Mouse (Mus musculus) heart, postnatal 36 days (tissue): ENCODE measurements around the gene Selenom. TPM values are rescaled to one million over a fixed set of nuclear protein-coding genes. Genes with fewer than 3 reads are reported as not detected.

Experiments
- DNase-seq, 2 experiments: peaks; one replicate each; pipeline ENCODE4 v3.0.0; 2021 to 2022
- intact Hi-C: fragments of 180-260 bp; cut with DNase I; formaldehyde crosslinking; loops from one replicate; pipeline ENCODE4 v1.15.1; 2025
- total RNA-seq, 2 experiments: library from RNA; stranded (reverse); gene quantifications; 2 replicates each; pipeline ENCODE4 v1.2.3; 2021

The Selenom gene
- 10 to 100 TPM; 37.6 to 43.8 TPM for total RNA-seq

DNA sequence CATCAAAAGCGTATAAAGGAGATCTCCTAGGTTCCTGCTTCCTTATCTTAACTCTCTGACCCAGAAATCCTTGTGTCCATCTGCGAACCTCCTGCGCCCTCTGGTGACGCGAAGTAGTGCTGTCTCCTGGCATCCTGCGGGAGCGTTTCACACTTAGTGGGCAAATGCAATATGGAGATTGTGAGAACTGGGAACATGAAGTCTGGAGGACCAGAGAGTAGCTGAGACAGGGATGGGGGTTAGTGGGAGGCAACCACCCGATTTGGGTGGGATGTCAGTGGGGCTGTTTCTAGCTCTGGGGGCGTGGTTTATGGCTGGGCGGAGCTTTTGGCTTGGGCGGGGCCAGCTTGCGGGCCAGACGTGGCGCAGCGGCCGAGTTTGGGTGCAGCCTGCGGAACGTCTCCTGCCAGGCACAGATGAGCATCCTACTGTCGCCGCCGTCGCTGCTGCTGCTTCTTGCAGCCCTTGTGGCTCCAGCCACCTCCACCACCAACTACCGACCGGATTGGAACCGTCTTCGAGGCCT, at the start of gene Selenom:
Gene Selenom (plus strand): TSS at position 156 of the 526 bp plus-strand sequence.
- peak; percentile 95 to 96 for DNase-seq
- intact Hi-C loops: loop anchor here (1.0 to 5.0 kb wide), 5 partner anchors 20 to 167 kb away; no protein-coding TSS in a partner anchor

DNA sequence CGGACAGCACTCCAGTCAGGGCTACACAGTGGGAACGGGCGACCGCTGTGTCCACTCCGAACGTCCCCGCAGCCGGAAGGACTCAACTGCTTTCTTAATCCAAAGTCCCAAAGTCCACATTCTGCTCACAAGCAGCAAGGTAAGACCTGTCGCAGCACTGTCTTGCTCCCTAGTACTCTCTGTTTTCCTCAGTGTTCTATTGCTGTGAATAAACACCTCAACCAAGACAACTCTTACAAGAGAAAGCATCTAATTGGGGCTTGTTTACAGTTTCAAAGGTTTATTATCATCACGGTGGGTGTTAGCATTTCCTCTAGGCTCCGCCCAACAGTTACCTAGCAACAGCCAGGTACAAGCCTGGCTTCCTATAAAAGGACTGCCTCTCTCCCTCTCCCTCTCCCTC, 43.0 kb upstream of the Selenom start:
- no peak for DNase-seq
- intact Hi-C loops: no loop called here

DNA sequence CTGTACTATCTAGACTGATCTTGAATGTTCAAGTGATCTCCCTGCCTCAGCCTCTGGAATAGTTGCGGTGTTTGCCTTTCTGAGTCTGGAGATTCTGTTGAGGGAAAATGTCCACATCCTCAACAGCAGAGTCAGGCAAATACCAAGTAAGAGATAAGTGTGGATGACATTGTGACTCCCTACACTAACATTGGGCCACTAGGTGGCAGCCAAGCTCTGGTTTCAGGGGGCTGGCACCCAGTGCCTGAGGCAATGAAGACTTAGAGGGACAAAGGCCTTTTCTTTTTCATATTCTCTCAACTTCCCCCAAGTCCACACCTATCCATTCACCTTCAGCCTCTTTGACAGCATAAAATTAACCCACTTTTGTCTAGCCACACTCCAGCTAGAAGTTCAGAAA, 42.0 kb upstream of the Selenom start:
- intact Hi-C loops: loop anchor here (1.0 to 2.0 kb wide), 4 partner anchors 42 to 314 kb away; partner anchors contain the start of gene Selenom
- DNase-seq: peak; percentile 86 to 91

DNA sequence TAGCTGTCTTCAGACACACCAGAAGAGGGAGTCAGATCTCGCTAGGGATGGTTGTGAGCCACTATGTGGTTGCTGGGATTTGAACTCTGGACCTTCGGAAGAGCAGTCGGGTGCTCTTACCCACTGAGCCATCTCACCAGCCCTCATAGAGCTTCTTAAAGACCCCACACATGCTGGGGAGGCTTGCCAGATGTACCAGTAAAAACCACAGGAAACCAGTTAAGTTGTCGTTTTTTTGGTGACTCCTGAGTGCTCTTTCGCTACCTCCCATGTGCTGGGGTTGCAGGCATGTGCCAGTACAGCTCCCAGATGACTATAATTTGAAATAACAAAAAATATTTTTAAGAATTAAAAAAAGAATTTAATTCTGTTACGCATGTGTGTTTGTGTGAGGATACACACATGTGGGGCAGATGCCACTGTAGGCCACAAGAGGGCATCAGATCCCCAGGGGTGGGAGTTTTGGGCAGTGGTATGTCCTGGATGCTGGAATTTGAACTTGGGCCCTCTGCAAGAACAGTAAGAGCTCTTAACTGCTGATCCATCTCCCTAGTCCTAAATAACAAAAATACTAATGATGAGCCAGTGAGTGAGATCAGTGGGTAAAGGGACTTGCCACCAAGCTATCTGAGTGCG, 39.9 kb upstream of the Selenom start:
- peak in 1 of 2 experiments; percentile 29 for DNase-seq
- intact Hi-C loops: no loop called here

DNA sequence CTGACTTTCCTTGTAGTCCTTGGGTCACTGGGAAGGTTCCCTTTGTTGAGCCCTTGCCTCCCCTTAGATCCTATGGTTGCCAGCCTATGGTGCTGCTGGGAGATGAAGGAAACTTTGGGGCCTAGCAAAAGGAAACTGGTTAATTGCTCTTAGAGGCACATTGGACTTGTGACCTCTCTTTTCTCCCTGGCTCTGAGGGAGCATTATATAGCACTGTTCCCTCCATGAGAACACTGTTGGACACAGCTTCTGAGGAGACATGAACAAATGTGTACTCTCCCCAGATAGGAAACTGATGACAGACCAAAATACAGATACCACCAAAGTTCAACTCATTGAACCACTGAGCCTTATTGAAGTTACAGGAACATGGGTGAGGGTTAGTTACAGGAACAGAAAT, 39.0 kb upstream of the Selenom start:
- intact Hi-C loops: no loop called here

DNA sequence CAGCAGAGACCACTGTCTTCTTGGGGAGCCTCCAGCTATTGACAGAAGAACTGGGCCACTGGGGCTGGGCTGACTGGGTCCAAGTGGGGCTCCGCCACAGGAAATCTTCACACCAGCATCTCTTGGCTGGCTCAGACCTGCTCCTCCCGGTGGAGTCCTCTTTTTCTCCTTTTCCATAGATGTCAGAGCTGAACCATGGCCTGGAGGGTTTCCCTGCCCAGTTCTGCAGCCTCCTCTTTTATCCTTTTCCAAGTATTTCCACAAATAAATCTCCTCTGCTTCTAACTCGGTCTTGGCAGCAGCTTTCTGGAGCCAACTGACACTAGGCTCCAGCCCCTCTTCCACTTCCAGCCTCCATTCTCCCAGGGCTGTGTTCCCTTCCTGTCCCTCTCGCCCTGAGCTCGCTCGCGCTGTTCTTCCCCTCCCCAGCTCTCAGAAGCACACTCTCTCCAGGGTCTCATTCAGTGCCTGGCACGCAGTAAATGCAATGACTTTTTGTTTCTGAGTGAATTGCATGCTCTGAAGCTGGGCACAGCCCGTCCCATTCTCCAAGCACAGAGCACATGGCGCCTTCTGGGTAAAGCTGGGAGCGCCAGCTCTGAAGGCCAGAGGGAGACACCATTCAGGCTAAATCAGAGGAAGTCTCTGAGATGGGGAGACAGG, 30.4 kb upstream of the Selenom start:
- no peak for DNase-seq
- intact Hi-C loops: no loop called here

More for the DNA sequence above, 39.0 kb upstream of the Selenom start:
- no peak for DNase-seq

DNA sequence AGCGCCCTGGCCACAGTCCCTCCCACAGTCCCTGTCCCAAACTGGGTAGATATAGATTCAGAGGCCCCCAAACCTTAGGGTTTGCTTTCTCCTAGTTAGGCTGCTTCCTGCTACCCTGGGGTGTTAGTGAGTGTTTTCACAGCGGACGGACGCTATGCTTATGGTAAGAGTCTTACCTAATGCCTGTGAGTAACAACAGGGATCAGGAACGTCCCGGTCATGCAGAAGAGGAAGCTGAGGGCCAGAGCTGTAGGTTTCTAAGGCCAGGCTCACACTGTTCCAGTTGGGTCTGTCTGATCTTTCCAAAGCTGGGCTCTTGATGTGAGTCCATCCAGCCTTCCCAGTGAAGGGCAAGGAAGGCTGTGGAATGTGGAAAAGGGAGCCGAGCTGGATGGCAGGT, 28.1 kb upstream of the Selenom start:
- intact Hi-C loops: no loop called here
- no peak for DNase-seq

DNA sequence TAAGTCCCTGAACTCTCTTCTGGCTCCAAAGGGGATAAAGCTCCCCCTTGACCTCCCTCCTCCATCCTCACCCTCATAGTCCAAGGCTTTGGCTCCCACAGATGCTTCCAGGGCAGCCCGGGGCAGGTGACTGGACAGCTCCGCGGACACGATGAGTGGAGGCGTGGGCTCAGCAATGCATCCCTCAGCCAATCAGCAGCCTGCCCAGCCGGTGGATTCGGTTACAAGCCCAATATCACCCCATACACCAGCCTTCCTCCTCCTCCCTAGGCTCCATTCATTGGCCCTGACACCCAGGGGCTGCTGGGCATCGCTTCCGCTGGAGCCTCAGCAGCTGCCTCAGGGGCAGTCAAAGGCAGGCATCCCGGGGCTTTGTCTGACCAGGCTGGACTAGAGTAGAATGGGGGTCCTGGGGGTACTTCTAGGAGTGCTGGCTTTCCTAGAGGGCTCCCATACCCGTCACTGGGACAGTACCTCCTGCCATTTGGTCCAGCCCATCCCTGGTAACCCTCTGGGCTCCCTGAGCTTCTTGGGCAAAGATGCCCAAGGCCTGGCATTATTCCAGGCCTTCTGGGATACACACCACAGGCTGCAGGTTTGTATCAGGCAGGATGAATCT, 26.4 kb upstream of the Selenom start, which contains the start of gene Pla2g3:
Gene Pla2g3 (plus strand): TSS at position 333 of the 619 bp plus-strand sequence.
- intact Hi-C loops: no loop called here
- DNase-seq: no peak

DNA sequence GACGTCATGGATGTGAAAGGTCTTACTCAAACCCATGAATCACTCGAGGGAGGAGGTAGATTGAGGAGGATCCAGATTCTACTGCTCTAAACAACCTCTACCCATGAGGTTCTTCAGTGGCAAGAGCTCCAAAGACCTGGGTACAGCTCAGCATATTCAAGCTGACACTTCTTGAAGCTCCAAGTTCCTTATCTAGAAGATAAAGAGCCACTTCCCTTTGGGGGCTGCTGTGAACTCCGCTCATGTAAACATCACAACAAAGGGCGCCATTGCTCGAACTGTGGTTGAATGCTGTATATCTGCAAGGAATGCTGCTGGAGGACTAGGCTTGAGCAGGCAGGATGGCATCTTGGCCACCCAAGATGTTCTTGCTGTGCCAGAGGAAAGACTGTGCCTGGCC, 25.4 kb upstream of the Selenom start:
- DNase-seq: no peak
- intact Hi-C loops: no loop called here

DNA sequence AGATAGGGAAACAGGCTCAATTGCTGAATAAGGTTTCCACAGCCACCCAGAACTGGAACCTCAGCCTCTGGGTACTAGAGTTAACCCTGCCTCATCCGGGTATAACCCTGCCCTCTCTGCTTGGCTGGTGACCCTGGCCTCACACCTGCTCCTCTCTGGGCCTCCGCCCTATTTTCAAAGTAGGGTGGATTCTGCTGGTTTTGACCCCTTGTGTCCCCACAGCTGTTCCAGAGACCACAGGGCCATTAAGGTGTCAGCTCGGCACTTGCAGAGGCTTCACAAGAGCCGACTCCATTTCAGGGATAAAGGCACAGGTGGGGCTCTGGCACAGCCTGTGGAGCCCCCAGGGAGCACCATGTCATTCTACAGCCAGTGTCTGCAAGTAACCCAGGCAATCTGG, 21.7 kb upstream of the Selenom start:
- intact Hi-C loops: no loop called here

DNA sequence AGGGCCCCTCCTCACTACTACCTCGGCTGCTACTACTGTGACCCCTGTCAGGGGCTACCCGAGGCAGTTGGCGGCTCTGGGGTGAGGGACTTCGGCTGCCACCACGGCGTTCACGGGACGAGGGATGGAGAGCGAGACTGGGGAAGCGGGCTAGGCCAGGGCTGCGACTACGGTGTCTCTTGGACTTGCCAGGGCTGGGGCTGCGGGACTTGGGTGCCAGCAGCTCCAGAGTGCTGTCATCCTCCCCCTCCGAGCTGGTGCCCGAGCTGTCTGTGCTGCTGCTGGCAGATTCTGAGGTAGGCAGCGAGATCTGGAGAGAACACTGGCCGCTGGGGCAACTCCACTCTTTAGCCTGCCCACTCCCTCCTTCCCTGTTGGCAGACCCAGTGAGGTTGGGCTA, 19.6 kb upstream of the Selenom start:
- DNase-seq: no peak
- intact Hi-C loops: no loop called here

More for the DNA sequence above, 21.7 kb upstream of the Selenom start:
- no peak for DNase-seq

DNA sequence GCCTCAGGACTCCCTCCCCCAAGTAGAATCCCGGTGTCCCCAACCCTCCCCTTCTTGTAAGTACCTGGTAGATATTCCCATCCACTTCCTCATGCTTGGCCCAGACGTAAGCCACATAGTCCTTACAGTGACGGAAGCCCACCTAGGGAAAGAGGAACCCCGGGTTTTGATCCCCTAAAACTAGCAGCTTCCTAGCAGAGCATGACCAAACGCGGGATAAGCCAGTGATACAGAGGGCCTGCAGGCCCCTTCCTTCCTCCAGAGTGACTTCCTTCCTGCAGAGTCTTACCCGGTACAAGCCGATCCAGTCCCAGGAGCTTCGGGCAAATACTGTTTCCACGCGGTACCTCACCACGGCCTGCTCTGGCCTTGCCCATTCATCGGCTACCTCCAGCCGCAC, 19.0 kb upstream of the Selenom start:
- no peak for DNase-seq
- intact Hi-C loops: no loop called here

DNA sequence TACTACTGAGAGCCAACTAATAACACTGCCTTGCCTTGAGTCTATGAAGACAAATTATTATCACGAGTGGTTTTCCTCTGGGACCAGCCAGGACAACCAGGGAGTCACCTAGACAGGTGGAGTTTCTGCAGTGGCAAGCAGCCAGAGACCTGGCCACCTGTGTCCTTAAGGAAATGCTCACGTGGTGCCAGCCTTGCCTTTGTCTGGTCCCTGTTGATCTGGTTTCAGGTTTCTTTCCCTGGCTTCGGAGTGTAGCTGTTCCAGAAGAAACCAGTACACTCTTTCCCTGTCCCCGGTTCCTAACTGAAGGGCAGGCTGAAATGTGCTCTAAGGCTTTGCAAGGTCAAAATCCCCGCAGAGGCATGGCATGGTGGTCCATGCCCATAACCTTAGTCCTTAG, 17.7 kb upstream of the Selenom start:
- intact Hi-C loops: no loop called here
- DNase-seq: no peak

DNA sequence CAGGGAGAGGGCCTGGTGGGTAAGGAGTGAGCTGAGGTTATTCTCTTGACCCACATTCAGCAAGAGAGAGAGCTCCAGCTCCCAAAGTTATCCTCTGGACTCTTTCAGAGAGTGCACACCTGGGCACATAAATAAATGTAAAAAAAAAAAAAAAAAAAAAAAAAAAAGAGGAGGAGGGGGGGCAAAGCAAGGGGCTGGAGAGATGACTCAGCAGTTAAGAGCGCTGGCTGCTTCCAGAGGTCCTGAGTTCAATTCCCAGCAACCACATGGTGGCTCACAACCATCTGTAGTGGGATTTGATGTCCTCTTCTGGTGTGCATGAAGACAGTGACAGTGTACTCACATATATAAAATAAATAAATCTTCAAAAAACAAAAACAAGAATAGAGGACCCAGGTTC, 17.2 kb upstream of the Selenom start:
- DNase-seq: no peak
- intact Hi-C loops: no loop called here

DNA sequence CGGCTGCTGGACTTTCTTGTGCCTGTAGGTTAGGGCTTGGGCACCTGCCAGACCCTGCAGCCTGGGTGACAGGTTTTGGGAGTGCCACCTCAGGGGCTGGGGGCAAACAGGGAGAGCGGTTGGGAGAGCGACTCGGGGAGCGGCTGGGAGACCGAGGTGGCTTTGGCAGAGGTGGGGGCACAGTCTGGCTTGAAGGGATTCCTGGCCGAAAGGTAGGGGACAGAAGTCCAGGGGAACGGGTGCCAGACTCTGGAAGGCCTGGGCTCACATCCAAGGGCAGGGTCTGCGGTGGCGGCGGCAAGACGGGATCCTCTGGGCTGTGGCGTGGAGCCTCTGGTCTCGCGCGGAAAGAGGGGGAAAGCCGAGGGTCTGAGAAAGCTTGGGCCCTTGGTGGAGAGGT, 12.4 kb upstream of the Selenom start:
- intact Hi-C loops: no loop called here
- no peak for DNase-seq

DNA sequence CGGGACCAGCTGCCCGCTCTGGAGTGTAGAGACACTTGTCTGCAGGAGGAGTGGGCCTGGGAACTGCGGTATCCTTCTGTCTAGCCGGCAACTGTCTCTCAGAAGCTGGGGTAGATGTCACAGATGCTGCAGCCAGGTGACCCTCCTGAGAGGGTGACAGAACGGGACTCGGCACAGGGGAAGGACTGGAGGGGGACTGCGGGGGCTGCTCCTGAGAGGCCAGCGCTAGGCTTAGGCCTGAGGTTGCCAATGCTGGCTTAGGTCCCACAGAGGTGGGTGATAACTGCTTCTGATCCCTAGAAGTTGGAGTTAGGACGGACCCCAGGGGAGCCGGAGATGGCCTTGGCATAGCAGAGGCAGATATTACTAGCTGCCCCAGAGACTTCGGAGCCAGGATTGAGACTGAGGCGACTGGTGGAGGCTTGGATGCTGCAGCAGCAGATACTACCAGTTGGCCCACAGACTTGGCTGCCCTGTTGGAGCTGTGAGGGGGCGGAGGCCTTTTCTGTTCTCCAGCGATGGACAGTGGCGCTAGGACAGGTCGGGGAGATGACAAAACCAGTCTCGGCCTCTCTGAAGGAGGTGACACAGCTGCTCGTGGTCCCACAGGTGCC, 11.9 kb upstream of the Selenom start:
- DNase-seq: no peak
- intact Hi-C loops: no loop called here

DNA sequence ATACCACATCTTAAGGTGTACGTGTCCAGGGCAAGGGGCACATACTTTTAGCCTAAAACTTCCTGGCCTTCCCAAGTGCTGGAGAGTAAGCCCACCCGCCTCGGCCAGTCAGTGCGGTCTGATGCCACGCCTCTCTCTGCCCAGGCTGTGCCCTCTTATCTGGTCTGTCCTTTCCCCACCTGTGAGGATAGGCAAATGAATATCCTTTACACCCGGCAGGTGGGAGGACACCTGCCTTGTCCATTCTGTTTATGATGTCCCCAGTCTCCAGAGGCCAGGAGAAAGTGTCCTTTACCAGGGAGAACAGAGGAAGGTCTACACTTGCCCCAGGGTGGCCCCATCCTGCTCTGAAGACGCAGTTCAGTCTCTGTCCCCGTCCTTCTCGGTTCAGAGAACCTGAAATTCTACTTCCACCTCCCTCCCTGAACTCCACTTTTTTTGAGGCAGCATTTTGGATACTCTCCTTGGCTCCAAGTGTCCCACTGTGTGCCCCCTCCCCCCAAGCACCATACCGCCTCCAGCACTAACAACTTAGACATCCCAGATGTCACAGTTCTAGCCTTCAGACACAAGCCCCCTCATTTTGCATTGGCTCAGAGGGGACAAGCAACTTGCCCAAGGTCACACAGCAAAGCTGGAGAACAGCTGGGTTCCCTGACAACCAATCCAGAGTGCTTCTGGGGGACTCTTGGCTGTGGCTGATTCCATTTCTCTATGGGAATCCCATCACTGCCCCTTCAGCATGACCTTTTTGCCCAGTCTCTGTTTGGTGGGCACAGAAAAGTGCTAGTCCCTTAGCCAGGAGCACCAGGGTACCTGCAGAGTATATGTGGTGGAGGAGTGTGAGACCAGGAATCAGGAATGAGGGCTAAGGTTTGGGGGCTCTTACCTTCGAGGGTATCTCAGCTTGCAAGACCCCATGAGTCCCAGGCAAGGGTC, 10.5 kb upstream of the Selenom start:
- DNase-seq: no peak
- intact Hi-C loops: no loop called here

DNA sequence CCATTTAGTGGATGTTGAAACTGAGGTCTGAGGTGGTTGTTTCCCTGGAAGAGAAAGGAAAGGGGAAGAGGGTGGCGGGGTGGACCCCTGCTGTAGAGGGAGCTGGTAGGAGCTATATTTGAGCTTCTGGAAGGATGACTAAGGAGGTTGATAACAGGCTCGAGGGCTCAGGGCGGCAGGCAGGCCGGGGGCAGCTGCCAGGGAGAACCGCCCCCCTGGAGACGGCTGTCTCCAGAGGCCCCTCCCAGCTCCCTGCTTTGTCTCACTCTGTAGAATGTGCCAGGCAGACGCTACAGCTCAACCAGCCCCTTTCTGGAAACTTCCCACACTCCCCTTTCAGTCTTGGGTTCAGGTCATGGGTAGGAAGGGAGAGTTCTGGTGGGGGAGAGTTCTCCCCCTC, 6.3 kb upstream of the Selenom start:
- intact Hi-C loops: no loop called here
- no peak for DNase-seq

DNA sequence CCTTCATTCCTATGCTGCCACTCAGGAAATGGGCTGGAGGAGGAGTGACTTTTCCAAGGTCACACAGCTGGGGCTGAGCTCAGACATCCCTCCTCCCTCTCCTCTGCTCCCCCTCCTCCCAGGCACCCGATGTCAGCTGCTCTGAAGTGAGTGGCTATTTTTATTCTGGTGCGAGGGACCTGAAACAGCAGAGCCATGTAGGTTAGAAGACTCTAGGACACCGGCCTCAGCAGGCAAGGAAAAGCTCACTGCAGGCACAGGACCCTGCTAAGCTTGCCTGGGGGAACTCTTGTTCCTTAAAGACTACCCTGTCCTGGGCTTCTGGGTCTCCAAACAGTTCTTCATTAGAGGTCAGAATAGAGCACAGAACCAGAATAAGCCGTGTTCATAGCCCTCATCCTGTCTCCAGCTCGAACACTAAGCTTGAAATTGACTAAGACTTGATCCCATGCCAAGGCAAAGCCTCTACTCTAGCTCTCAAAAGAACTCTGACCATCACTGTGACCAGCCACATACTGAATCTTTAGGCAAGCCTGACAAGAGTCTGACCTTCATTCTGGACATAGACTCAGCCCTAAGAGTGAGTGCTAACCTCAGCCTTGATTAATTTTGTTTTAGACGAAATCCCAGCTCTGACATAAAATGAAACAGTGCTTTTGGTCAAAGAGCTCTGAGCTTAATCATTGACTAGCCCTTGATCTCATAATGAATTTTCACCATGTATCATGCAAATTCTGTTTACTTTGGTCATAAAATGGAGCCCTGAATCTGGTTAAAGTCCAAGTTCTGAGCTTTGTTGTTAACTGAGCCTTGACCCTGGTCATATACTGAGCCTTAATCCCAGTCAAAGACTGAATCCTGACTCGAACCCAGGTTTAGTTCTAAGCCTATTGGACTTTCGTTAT, 5.1 kb upstream of the Selenom start:
- DNase-seq: peak in 1 of 2 experiments; percentile 42
- intact Hi-C loops: loop anchor here (5.0 kb wide), 2 partner anchors 52 to 162 kb away; no protein-coding TSS in a partner anchor
